Mouse (Mus musculus) spleen, embryonic (tissue): Measurements from ENCODE around the gene Fam187a.

Source experiments
- CTCF ChIA-PET: fragments of 350-600 bp; sonication (Branson Sonifier 250); formaldehyde crosslinking; loops from one replicate; lab custom pipeline; 2022; lab: Charles Lee

Gene Fam187a

DNA sequence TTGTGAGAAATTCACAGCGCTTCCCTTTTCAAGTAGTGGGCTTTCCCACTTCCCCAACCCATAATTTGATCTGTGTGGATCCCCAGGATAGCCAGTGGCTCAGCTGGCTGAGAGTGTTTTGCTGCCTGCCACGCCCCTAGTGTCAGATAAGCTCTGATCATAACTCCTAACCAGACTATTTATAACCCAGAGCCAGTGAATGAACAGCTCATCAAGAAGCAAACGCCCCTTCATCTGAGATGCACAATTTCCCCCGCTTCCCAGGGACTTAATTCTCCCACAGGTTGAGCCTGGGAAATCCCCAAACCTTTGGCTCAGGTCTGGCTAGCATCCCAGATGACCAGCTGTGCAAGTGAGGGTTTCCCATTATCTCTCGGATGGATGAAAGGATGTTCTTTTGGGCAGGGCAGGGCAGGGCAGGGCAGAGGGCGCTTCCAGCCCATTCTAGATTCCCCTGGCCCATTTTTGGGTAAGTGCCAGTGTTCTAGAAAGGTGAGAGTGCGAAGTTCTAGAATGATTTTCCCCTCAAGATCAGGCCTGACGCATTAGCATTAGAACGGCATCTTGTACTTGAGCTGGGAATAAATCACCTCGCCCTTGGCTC lies at the start of gene Fam187a:
Gene Fam187a, plus strand, starts transcription at position 554 of the 604 bp plus-strand sequence.
- CTCF ChIA-PET = no interaction called here

GRCm38 (mm10) chr11:102835549-102835948 lies 49.4 kb upstream of the Fam187a start, which contains the start of gene Higd1b:
TSS of gene Higd1b (plus strand) at chr11:102835849.
- CTCF ChIA-PET = interaction anchor here (0.6 kb wide), 1 partner anchor 638 kb away, joined by 5 read pairs; no protein-coding TSS in a partner anchor

DNA sequence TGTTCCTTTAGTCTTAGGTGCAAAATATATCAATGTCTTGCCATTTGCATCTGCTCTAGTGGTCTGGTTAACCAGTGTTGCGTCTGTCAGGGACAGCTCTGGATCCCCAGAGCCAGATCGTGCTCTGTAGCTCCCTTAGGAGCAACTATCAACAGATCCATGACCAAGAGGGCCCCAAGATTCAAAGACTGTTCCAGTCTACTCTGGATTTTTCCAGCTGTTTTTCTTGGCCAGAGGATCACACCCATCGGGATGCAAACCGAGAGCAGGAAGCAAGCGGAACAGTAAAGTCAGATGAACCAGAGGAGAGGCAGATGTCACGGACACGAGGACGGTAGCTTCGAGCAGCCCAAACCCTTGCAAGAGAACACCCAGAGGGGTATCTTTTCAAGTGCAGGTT lies 48.8 kb upstream of the Fam187a start:
- CTCF ChIA-PET = no interaction called here

GRCm38 (mm10) chr11:102837385-102837784 lies 47.6 kb upstream of the Fam187a start:
- CTCF ChIA-PET = no interaction called here

DNA sequence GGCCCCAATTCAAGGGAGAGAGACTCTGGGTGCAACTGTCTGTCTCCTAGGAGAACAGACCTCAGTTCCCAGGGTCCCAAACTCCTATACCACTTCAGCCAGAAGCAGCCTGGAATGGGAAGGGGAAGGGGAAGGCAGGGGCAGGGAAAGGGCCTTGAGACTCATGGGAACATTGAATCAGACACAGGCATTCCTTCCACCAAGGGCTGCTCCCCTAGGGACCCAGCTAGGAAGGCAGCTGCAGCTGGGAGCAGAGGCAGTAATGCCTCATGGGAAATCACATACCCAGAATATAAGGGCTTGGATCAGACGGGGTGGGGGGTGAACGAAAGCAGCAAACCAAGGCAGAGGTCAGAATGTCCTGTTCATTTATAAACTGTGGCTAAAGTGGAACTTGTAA lies 46.8 kb upstream of the Fam187a start:
- CTCF ChIA-PET = no interaction called here

DNA sequence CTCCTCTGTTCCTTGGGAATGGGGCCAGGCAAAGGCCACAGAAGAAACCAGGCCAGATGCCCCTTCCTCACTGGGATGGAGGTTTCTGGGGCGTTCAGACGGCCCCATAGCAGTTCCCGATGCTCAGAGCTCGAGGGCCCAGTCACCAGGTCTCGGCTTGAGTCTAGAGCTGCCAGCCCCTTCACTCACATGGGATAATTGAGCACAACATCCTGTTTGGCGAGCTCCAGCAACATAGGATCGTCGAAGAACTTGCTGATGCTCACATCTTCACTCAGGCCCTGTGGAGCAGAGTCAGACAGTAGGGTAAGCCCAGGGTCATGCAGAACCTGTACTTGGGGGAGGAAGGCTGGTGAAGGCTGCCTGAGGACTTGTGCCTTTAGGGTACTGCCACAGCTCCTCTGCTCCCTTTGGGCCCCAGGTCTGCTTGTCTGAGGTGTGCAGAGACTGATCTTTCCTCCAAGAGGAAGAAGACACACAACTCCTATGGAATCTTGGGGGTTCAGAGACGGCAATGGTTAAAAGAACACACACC lies 46.3 kb upstream of the Fam187a start:
- CTCF ChIA-PET = no interaction called here

DNA sequence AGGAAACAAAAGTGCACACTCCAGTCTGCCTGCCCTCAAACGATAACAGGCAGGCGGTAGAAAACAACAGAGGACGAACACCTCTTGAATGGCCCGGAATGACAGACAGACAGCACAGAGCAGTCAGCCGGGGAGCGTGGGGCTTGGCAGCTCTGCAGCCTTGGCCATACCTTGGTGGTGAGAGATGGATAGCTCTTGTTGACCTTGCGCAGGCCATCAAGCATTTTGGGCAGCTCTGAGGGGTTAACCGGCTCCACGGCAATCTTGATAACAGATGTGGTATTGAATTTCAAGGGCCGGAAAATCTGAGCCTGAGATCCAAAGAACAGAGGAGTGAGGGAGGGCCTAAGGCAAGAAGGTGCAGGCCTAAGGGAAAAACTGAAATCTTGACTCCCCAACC lies 39.0 kb upstream of the Fam187a start:
- CTCF ChIA-PET = interaction anchor here (0.5 kb wide), 1 partner anchor 83 kb away, joined by 3 read pairs; no protein-coding TSS in a partner anchor

- CTCF ChIA-PET = no interaction called here
Measured at GRCm38 (mm10) chr11:102851883-102852282, 33.1 kb upstream of the Fam187a start.

- CTCF ChIA-PET = no interaction called here
Measured at GRCm38 (mm10) chr11:102853760-102854159, 31.2 kb upstream of the Fam187a start.

- CTCF ChIA-PET = no interaction called here
Measured at GRCm38 (mm10) chr11:102855941-102856340, 29.0 kb upstream of the Fam187a start.

GRCm38 (mm10) chr11:102858951-102859350 lies 26.0 kb upstream of the Fam187a start:
- CTCF ChIA-PET = no interaction called here

DNA sequence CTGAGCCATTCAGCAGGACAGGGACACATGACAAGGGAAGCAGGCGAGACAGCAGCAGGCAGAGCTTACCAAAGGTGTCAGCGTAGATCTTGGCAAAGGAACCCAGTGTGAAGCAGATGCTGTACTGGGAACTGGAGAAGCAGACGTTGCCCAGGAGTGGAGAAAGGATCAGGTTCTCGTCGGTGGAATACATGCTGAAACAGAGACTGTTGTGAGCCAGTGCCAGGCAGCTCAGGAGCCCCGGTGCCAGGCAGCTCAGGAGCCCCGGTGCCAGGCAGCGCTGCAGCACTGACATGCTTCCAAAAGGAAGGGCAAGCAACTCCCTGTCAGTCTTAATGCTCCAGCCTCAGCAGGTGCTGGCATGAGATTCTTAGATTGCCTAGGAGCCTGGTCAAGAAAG lies 25.0 kb upstream of the Fam187a start:
- CTCF ChIA-PET = no interaction called here

- CTCF ChIA-PET = no interaction called here
Measured at GRCm38 (mm10) chr11:102864272-102864671, 20.7 kb upstream of the Fam187a start.

GRCm38 (mm10) chr11:102874801-102875334 lies 10.1 kb upstream of the Fam187a start:
- CTCF ChIA-PET = no interaction called here

GRCm38 (mm10) chr11:102879558-102879957 lies 5.4 kb upstream of the Fam187a start:
- CTCF ChIA-PET = no interaction called here

GRCm38 (mm10) chr11:102880585-102881313 lies 4.2 kb upstream of the Fam187a start, which contains the start of the genes Eftud2 and Ccdc103:
TSS of gene Eftud2 (minus strand) at chr11:102880985.
TSS of gene Ccdc103 (plus strand) at chr11:102881204.
- CTCF ChIA-PET = interaction anchor here (0.8 kb wide), 1 partner anchor 10 kb away, joined by 4 read pairs; no protein-coding TSS in a partner anchor

GRCm38 (mm10) chr11:102881314-102882198 lies 3.4 kb upstream of the Fam187a start:
- CTCF ChIA-PET = interaction anchor here (0.8 kb wide), 1 partner anchor 11 kb away, joined by 4 read pairs; no protein-coding TSS in a partner anchor

GRCm38 (mm10) chr11:102887433-102887832 lies 2.5 kb downstream of the Fam187a start:
- CTCF ChIA-PET = interaction anchor here (0.6 kb wide), 1 partner anchor 31 kb away, joined by 3 read pairs; no protein-coding TSS in a partner anchor

- CTCF ChIA-PET = no interaction called here
Measured at GRCm38 (mm10) chr11:102888135-102888534, 3.2 kb downstream of the Fam187a start.

DNA sequence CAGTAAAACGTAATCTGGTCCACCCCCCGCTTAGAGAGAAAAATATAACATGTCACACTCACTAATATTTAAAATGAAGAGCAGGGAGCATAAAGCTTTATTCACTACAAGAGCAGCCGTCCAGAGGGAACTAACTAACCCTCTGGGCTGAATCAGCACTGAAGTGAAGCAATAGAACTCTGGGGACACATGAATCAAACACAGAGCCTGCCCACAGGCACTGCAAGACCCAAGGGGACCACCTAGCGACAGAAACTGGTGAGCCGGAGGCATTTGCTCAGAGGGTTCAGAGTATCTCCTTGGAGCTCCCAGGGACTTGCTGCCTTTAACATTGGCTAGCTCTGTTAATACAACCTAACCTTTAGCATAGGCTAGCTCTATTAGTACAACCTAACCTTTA lies 5.1 kb downstream of the Fam187a start:
- CTCF ChIA-PET = no interaction called here
